Mouse (Mus musculus) lung, embryonic 15.5 days (tissue): ENCODE results near the gene Nwd2. TPM values are rescaled to one million over a fixed set of nuclear protein-coding genes. Genes with fewer than 3 reads are reported as not detected.

Experiments used
- ATAC-seq: fragments of 200-750 bp; cut with Nextera tagmentation; 2 replicates; pipeline ENCODE4 v1.8.0; 2017; ENCODE audit warnings: moderate number of reproducible peaks, borderline replicate concordance; ENCODE audit not compliant: low FRiP score, low TSS enrichment; ENCODE audit errors: extremely low read depth
- H3K27ac ChIP-seq: fragments of 300-500 bp; sonication (generic); 2 replicates; pipeline ENCODE4 v1.5.1; 2015; ENCODE audit warnings: moderate library complexity, mild to moderate bottlenecking, inconsistent platforms
- H3K27me3 ChIP-seq: fragments of 300-500 bp; sonication (generic); 2 replicates; pipeline ENCODE4 v1.6.1; 2015; ENCODE audit warnings: inconsistent platforms
- H3K36me3 ChIP-seq: fragments of 300-500 bp; sonication (generic); 2 replicates; pipeline ENCODE4 v1.6.1; 2015; ENCODE audit warnings: inconsistent platforms
- H3K4me1 ChIP-seq: fragments of 300-500 bp; sonication (generic); 2 replicates; pipeline ENCODE4 v1.6.1; 2015; ENCODE audit warnings: inconsistent platforms
- H3K4me2 ChIP-seq: fragments of 300-500 bp; sonication (generic); 2 replicates; pipeline ENCODE4 v1.6.1; 2015; ENCODE audit warnings: inconsistent platforms, mild to moderate bottlenecking, moderate library complexity
- H3K4me3 ChIP-seq: fragments of 300-500 bp; sonication (generic); 2 replicates; pipeline ENCODE4 v1.5.1; 2015; ENCODE audit warnings: mild to moderate bottlenecking, inconsistent platforms
- H3K9ac ChIP-seq: fragments of 300-500 bp; sonication (generic); 2 replicates; pipeline ENCODE4 v1.6.1; 2015; ENCODE audit warnings: inconsistent platforms
- H3K9me3 ChIP-seq: fragments of 300-500 bp; sonication (generic); 2 replicates; pipeline ENCODE4 v1.6.1; 2016; ENCODE audit warnings: inconsistent platforms
- WGBS: fragments of 180-500 bp; shearing (Covaris S2); methylation state at CpG from one replicate; pipeline ENCODE4 v1.1.7; 2015; 5-methylcytosine and 5-hydroxymethylcytosine counted together
- polyA plus RNA-seq: library from polyadenylated mRNA; unstranded; fragments of >200 nt; fragmentation: Nextera tagmentation; extraction: Ambion mirVana; gene quantifications from 2 replicates; pipeline ENCODE4 v1.2.1, GENCODE M21; 2015

Nwd2 gene
- polyA plus RNA-seq, 1 experiment from 2014 or later: 0.09 TPM

GRCm38 (mm10) chr5:63837115-63837514 is 188.2 kb downstream of the Nwd2 start:
- ATAC-seq: no peak
- Histone ChIP-seq H3K27me3 (no peaks in the 10 kb centered on the region), H3K9ac (no peak overlapping the region), H3K9me3 (no peaks in the 10 kb centered on the region), H3K36me3 (no peaks in the 10 kb centered on the region), H3K4me2 (no peak overlapping the region), H3K4me3 (no peak overlapping the region), H3K27ac (no peak overlapping the region), H3K4me1 (no peaks in the 10 kb centered on the region)
- 53% methylated on average over 5 of the region's 5 CpGs for WGBS

DNA sequence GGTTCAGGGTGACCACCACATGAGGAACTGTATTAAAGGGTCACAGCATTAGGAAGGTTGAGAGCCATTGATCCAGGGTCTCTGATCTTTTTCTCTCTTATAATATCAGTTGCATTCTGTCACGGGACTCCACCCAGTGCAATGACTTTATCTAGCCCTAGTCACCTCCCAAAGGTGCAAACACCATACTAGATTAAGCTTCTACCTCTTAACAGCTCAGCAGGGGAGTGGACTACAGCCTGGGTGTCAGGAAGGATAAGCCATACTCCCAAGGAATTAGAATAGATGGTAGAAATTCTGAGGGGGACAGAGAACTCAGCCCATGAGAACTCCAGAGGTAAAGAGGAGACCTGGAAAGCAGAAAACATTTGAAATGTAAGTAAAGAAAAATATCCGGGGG is 188.9 kb downstream of the Nwd2 start:
- no peak overlapping the region for H3K4me3 ChIP-seq
- 84% methylated on average over 2 of the region's 2 CpGs for whole genome bisulfite sequencing
- no peak overlapping the region for H3K27ac ChIP-seq
- H3K4me2 ChIP-seq: no peak overlapping the region
- no peaks in the 10 kb centered on the region for H3K36me3 ChIP-seq
- no peak for ATAC-seq
- H3K27me3 ChIP-seq: no peaks in the 10 kb centered on the region
- H3K9me3 ChIP-seq: no peaks in the 10 kb centered on the region
- H3K4me1 ChIP-seq: no peaks in the 10 kb centered on the region
- H3K9ac ChIP-seq: no peak overlapping the region

GRCm38 (mm10) chr5:63839801-63840416 is 191.0 kb downstream of the Nwd2 start:
- no peak for ATAC-seq
- Histone ChIP-seq H3K4me2 (no peak overlapping the region), H3K27me3 (no peaks in the 10 kb centered on the region), H3K36me3 (no peaks in the 10 kb centered on the region), H3K4me3 (no peak overlapping the region), H3K9ac (no peak overlapping the region), H3K4me1 (no peaks in the 10 kb centered on the region), H3K27ac (0 out of 2 replicates have a peak overlapping the region, but pooled peaks have one; percentile 5), H3K9me3 (no peaks in the 10 kb centered on the region)
- WGBS: 49% methylated on average over 12 of the region's 12 CpGs

GRCm38 (mm10) chr5:63847080-63847479 is 198.2 kb downstream of the Nwd2 start:
- no peaks in the 10 kb centered on the region for H3K4me1 ChIP-seq
- no peak overlapping the region for H3K27ac ChIP-seq
- 88% methylated on average over 8 of the region's 8 CpGs for WGBS
- no peaks in the 10 kb centered on the region for H3K27me3 ChIP-seq
- no peaks in the 10 kb centered on the region for H3K36me3 ChIP-seq
- no peak overlapping the region for H3K4me3 ChIP-seq
- no peak for ATAC-seq
- H3K4me2 ChIP-seq: no peak overlapping the region
- no peak overlapping the region for H3K9ac ChIP-seq
- no peaks in the 10 kb centered on the region for H3K9me3 ChIP-seq

DNA sequence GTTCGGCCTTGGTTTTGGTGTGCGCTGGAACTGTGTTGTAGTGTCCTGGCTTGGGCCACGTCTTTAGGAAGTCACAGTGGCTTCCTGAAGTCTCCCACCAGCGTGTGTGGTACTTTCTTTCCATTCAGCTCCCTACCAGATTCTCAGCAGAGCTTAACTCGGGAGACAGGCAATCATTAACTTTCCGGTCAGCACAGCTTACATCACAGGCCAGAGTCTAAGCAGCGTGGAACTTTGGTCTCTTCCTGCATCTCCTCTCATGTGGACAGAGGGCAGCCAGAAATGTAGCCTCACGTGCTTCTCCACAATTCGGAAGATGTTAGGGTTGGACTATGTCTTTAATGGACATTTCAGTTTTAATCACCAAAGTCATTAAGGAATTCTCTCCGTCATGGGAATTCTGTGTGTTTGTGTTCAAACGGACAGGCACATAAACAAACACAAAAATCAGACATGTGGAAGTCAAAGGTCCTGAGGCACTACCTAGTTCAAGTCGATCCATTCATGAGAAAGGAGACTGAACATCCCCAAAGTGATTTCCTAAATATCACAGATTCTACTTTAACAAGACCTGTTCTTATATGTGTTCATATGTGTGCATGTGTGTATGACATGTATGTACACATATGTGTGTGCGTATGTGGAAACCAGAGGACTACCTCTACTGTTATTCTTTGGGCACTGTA is 198.8 kb downstream of the Nwd2 start:
- no peaks in the 10 kb centered on the region for H3K27me3 ChIP-seq
- H3K9ac ChIP-seq: no peak overlapping the region
- H3K27ac ChIP-seq: no peak overlapping the region
- no peaks in the 10 kb centered on the region for H3K4me1 ChIP-seq
- no peaks in the 10 kb centered on the region for H3K9me3 ChIP-seq
- WGBS: 66% methylated on average over 13 of the region's 13 CpGs
- no peak overlapping the region for H3K4me3 ChIP-seq
- H3K36me3 ChIP-seq: no peaks in the 10 kb centered on the region
- H3K4me2 ChIP-seq: no peak overlapping the region
- ATAC-seq: no peak

DNA sequence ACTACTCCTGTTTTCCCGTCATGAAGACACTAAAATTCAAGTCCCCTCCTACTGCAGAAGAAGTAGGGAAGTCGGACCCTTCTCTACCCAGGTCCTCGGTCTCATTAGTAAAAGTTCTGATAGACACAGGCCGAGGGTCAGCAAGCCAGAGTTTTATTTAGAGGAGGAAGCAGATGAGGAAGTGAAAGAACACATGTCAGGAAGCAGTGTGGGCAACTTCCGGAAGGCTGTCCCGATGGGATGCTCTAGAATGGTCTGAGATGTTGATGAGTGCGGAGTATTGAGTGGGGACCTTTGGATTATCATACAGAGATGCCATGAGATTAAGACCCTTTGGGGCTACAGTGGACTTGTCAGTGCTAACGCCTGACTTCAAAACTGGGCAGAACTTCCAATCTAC is 210.0 kb downstream of the Nwd2 start:
- no peak overlapping the region for H3K4me2 ChIP-seq
- WGBS: 75% methylated on average over 8 of the region's 8 CpGs
- no peaks in the 10 kb centered on the region for H3K27me3 ChIP-seq
- H3K4me1 ChIP-seq: no peaks in the 10 kb centered on the region
- H3K9ac ChIP-seq: no peak overlapping the region
- no peaks in the 10 kb centered on the region for H3K9me3 ChIP-seq
- no peaks in the 10 kb centered on the region for H3K36me3 ChIP-seq
- no peak overlapping the region for H3K4me3 ChIP-seq
- no peak for ATAC-seq
- H3K27ac ChIP-seq: no peak overlapping the region

Other genes starting within 250 kb of the Nwd2 start
- 25.7 and 28.9 TPM in 2 replicates for gene 0610040J01Rik, start 163.3 kb downstream of the Nwd2 start, polyA plus RNA-seq